Mouse (Mus musculus) layer of hippocampus, adult 9-11 months (tissue): ENCODE results near the gene Anxa6.

Experiments used
- DNase-seq: peaks from one replicate; pipeline ENCODE4 v3.0.0; 2022

The Anxa6 gene

DNA sequence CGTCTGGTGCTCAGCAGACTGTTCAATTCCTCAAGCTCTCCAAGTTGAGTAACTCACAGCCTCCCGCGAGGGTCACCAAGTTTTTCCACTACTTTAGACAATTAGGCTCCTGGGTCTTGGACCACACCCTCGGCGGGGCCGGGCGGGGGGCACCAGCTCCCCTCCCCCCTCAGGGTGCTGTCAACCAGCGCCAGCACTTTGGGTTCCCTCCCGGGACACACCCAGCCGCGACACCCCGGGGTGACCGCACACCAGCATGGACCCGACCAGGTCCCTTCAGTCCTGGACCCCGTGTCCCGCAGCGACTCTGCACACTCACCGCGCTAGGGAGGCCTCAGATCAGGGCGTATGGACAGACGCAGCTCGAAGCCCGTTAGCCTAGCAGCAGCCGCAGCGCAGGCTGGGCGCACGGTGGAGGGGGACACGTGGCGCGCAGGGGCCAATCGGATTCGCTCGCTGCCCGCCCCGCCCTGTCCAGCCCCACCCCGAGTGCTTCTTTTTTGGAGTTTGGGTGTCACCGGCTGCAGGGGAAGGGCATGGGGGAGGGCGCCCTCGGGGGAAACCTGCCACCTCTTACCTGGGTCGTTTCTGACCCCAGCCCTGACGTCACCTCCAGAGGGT, at the start of gene Anxa6:
Gene Anxa6 (minus strand): TSS at position 406 of the 621 bp plus-strand sequence.
- peak; percentile 67 for DNase-seq

DNA sequence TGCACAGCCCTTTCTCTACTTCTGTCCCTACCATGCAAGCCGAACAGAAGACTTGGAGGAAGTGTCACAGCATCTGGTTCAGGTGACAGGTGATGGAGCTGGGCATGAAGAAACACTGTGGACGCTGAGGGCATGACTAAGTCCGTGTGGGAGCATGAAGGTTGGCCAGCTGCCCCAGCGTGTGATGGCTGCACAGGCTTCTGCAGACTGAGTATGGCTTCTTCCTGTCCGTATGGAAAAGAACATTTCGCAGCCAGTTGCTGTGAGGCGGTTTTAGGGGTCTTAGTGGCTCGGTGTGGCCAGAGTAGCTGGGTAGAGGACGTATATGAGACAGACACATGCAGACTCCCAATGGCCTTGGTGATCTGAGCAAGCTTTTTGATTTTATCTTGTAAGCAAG, 48.0 kb upstream of the Anxa6 start:
- no peak for DNase-seq

DNA sequence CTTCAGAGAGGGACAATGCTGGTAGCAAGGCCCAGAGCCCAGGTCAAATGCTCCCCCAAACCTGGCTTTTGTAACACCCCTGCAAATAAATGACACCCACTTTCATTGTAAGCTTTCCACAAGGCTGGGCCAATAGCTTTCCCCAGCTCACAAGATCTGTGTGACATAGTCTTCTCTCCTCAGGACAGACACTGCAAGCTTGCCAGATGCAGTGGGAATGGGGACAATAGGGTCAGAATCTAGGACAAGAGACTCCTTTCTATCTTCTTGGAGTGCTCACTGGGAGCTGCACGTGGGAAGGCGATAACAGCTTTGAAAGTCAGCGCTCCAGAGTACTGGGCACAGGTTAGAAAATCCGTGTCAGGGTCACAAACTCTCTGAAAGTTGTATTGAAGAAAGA, 45.9 kb upstream of the Anxa6 start:
- no peak for DNase-seq

DNA sequence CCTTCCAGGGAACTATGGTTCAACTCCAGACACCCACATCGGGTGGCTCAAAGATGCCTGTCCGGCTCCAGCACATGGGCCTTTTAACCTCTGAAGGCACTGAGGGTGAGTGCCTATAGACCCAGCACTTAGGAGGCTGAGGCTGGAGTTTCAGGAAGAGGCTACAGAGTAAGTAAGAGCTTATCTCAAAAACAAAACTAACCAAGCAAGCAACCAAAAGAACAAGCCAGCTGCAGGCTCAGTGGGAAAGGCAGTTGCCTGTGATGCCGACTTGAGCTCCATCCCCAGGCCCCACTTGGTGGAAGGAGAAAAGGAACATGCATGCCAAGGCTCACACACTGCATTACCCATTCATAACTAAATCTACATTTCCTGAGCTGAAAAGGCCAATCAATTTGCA, 45.3 kb upstream of the Anxa6 start:
- no peak for DNase-seq

DNA sequence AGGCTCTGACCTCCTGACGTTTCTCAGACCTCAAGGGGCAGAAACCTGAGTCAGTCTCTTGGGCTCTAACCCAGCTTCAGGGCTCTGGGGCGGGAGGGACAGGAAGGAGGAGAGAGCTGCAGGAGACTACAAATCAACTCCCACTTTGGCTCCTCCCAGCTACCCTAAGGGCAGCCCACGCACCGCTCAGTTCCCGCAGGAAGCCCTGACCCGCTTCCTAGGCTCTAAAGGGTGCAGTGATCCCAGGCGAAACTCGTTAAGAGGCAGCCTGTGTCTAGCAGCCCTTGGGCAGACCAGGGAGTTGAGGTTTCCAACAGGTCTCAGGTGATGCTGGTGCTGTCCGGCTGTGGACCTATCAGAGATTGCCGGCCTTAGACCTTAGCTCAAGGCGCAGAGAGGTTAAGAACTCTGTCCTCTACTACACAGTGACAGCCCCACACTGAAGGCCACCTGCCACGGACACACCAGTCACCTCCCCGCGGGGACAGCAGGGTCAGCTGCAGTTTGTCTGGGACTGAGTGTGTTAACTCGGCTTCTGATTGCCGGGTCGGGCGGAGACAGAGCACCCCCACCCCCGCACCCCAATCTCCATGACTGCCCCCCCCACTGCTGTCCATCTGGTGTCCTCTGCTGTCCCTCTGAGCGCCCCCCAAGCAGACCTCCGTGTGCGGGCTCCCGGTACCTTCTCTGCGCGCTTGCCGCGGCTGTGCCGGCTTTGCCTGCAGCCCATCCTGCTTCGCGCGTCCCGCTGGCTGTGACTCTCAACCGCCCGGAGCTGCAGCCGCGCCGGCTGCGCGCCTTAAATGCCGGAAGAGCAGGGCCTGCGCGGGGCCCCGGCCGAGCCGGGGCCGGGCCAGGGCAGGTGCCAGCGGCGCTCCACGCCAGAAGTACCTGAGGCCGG, 44.3 kb upstream of the Anxa6 start, which contains the start of gene Ccdc69:
Gene Ccdc69 (minus strand): TSS at position 801 of the 901 bp plus-strand sequence.
- no peak for DNase-seq

DNA sequence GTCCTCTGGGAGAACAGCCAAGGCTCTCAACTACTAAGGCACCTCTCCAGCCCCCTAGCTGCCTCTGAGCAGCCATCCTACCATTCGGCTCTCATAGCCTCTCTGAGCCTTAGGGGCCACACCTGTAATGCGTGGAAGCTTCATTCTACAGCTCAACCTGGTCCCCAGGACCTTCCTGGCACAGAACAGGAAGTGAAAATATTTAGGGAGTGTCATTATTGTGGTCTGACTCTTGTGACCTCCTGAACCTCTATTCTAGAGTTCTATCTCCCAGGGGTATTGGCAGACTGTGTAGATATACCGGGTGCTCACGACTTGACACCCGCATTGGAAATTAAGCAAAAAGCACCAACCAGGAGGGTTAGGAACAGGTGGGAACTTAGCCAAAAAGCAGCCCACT, 43.0 kb upstream of the Anxa6 start:
- no peak for DNase-seq

DNA sequence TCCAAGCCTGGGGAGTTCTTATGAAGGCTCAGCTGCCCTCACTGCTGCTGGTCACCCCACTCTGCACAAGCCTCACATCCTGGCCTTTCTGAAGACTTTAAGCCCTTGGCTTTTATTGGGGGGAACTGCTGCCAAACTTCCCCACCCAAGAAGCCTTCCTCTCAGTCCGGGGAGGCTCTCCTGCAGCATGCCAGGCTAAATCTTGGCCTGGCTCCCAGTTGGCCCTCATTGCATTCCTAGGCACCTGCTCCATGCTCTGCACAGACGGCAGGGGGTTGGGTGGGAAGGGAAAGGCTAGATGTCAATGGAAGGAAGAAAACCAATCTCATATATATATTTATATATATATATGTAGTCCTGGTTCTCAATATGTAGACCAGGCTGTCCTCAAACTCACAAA, 42.4 kb upstream of the Anxa6 start:
- DNase-seq: no peak

DNA sequence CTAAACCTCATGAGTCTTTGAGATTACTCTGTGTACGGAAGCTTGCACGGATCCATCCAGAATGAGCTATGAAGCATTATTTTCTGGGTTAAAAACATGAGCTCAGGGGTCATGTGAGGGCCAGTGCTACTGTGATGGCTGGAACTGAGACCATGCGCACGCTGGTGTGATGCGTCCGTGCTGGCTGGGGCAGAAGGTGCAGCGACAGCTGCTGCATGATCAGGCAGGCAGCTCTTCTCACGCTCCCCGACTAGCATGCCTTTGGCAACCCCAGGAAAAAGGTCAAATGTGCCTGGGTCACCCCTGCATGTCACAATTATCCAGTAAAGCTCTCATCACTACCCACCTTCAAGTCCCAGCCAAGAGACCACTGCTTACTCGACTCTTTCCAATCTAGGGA, 39.9 kb upstream of the Anxa6 start:
- no peak for DNase-seq

DNA sequence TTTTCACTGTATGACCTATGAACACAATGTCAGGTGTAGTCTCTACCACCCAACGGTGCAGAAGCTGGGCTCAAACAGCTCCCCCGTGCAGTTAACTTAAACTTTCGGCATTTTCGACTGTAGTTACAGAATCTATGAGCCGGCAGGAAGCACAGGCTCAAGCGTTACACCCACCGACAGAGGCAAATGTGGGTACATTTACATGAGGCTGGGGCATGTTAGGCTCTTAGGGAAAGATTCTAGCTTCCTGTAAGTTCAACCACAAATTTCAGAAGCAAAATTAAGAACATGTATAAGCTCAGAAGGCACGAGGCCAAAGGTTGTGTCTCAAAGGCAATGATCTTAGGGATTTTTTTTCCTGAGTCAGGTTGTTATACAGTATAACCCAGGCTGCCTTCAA, 39.2 kb upstream of the Anxa6 start:
- DNase-seq: no peak

DNA sequence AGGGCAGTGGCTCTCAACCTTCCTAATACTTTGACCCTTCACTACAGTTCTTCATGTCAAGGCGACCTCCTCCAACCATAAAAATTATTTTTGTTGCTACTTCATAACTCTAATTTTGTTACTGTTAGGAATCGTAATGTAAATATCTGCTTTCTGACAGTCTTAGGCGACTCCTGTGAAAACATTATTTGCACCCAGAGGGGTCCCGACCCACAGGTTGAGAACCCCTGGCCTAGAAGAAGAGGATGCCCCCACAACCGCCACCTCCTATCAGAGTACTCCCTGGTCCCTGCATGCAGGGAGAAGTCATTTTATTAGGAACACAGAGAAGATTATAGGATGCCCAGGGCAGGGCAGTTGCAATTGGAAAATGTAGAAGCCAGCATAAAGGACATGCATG, 38.1 kb upstream of the Anxa6 start:
- DNase-seq: no peak

DNA sequence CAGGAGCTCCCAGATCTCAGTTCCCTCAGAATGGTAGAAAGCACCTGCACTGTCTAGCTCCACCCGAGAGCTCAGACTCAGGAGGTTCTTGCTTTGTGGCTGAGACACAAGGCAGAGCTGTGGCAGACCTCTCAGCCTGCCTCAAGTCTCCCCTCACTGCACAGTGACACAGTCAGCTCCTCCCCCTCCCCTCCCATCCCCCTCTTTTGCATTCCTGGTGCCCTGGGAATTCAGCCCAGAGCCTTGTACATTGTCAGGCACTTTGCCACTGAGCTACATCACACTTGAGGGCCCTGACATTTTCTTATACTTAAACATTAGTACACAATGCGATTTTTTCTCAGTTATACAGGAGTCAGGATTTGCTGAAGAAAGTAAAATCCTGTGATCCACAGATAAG, 35.8 kb upstream of the Anxa6 start:
- no peak for DNase-seq

DNA sequence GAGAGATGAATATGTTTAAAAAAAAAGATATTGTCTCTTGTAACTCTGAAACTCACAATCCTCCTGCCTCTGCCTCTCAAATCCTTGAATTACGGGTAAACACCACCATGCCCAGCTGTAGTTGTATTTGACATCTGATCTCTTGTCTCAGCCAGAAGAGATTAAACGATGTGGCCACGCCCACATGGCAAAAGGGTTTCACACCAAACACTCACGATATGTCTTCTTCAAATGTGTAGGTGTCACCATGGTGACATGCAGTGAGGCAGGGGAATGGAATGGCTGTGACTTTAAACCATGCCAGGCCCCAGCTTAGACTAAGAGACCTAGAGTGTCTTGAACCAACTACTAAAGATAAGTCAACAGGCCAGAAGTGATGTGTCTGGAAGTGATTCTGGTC, 33.7 kb upstream of the Anxa6 start:
- DNase-seq: no peak

DNA sequence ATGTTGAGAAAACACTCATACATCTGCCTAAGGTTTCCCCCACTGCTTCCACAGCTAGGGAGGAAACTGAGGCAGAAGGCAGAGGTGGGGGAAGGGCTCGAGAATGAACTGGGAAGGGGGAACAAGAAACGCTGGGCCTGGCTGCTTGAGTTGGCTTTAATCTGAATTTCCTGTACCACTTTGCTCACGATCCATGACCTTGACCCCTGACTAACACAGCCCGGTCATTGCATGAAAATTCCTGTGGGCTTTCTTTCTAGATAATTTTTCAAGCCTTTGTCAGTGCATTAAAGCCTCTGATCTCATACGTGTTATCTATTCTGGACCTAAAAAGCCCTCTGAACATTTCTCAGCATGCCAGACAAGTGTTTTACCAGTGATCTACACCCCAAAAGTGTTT, 29.6 kb upstream of the Anxa6 start:
- no peak for DNase-seq

DNA sequence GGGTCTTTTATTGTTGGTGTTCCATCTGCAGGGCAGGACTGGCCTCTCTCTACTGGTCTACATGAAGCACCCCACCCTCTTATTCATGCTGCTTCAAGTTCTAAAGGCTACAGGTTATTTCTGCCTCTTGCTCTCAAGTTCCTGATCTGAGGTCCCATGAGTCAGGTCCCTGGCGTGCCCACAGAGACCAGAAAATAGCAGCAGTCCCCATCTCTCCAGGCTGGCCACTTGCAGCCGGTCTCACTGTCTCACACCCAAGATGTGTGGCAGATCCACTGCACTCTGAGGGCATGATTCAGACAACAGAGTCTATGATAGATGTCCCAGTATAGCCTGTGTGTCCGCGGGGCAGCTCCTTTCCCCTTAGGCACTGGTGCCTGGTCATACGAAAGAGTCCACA, 27.6 kb upstream of the Anxa6 start:
- DNase-seq: no peak

DNA sequence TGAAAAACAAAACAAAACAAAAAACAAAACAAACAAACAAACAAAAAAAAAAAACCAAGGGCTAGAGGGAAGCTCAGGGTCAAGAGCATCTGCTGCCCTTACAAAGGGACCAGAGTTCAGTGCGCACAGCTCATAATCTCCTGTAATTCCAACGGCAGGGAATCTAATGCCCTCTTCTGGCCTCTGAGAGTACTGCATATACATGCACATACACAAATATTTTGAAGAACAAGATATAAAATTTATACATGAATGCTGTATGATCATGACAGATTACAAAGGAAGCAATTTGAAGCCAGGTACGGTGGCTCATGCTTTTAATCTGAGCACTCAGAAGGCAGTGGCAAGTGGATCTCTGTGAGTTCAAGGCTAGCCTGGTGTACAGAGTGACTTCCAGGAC, 24.3 kb upstream of the Anxa6 start:
- no peak for DNase-seq

DNA sequence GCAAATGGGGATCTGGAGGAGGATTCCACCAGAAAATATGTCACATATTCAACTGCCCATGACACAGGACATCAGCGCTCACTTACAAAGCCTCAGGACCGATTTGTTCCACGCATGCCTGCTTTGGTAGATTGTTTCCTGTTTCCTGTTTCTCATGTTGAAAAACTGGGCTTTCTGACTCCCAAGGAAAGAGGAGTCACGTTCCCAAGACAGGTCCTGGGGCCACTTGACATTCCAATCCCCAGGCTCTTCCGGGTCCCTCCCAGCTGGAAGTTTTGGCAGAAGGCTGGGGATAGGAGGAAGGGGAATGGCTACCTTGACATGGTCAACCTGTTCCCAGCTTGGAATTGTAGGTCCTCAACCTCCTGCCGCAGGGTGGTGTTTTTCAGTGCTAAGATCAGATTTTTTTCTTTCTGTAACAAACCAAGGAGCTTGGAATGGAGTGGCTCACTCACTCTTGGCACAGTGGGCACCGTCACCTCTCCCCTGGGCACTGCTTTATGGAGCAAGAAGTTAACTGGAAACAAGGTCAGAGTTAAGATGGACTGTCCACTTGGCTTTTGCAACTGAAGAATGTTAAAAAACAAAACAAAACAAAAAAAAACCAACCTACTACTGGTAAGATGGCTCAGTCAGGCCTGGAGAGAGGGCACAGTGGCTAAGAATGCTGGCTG, 17.7 kb upstream of the Anxa6 start:
- no peak for DNase-seq

DNA sequence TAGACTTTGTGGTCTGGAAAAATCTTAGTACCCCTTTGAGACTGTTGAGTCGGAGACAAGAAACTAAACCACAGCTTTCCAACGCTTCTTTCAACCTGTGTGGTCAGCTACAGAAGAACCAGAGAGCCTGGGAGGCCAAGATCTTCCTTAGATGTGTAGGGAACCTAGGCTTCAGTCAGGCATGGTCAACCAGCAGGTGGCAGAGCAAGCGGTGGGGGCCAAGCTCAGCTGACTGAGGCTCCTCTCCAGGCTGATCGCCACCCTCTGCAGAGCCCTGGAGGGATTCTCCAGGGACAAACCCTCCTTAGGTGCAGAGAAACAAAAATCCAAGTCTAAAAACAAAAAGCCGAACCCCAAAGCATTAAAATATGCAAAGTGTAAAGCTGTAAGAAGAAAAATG, 13.4 kb upstream of the Anxa6 start:
- DNase-seq: no peak

DNA sequence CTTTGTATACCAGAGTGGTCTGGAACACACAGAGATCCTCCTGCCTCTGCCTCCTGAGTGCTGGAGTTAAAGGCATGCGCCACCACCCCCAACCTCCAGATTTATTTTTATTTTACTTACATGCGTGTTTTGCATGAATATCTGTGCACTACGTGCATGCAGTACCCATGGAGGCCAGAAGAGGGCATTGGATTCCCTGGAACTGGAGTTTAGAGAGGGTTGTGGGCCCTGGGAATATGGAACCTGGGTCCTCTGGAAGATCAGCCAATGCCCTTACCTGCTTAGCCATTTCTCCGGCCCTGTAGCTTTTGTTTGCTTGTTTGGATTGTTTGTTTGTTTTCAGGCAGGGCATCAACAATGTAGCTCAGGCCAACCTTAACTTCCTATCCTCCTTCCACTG, 8.1 kb upstream of the Anxa6 start:
- DNase-seq: no peak

DNA sequence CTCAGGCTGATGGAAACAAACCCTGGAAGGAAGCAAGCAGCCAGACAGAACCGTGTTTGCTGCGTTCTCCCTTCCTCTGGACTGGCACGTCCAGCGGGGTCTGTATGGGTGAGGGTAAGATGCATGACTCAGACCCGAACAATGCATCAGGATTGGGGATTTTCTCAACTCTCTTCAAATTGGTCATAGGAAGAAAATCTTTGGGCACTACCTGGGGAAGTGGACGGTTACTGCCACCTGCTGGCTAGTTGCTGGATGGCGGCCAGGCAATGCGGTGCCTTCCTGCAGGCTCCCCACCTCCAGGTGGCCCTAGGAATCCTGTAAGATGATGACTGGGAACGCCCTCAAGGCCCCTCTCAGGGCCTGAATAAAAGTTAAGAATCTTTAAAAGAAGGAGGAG, 6.3 kb upstream of the Anxa6 start:
- DNase-seq: peak; percentile 42

DNA sequence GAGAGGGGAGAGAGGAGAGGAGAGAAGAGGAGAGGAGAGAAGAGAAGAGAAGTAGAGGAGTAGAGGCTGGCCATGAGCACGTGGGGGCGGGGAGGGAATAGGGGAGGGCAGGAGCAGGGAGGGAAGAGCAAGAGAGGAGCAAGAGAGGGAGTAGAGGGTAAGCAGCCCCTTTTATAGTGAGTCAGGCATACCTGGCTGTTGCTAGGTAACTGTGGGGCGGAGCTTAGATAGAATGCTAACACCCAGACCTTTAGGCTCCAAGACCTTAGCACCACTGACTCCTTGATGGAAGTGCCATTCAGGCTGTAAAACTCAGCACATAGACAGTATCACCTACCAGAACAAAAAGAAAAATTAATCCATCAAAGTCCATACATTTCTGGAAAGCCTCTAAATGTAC, 3.4 kb upstream of the Anxa6 start:
- DNase-seq: no peak

DNA sequence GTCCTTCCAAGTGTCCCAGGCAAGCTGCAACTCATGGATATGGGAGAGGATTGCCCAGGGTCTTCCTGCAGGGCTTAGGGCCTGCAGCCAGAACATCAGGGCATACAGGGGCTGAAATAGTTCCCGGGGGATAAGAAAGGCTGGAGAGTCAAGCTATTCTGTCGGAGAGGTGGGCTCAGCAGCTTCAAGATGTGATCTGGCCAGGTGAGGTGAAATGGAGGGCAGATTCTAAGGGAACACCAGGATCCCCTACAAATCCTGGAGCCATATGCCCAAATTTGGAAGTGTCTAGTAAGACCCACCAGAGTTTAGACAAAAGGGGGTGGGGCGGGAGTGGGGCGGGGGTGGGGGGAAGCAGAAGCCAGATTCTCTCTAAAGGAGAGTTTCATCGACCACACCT, 959 bp downstream of the Anxa6 start:
- no peak for DNase-seq

DNA sequence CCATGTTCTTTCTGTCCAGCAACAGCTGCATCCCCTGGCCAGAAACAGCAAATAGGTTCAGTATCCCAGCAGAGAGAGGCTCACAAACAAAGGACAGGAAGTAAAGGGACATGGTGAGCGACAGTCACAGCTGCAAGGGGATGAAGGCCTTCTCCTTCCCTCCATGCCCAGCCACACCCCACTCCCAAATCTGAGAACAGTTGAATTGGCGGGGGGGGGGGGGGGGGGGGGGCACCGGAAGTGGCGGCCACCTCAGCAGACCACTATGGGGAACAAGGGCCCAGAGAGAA, 1.3 kb downstream of the Anxa6 start:
- DNase-seq: no peak

DNA sequence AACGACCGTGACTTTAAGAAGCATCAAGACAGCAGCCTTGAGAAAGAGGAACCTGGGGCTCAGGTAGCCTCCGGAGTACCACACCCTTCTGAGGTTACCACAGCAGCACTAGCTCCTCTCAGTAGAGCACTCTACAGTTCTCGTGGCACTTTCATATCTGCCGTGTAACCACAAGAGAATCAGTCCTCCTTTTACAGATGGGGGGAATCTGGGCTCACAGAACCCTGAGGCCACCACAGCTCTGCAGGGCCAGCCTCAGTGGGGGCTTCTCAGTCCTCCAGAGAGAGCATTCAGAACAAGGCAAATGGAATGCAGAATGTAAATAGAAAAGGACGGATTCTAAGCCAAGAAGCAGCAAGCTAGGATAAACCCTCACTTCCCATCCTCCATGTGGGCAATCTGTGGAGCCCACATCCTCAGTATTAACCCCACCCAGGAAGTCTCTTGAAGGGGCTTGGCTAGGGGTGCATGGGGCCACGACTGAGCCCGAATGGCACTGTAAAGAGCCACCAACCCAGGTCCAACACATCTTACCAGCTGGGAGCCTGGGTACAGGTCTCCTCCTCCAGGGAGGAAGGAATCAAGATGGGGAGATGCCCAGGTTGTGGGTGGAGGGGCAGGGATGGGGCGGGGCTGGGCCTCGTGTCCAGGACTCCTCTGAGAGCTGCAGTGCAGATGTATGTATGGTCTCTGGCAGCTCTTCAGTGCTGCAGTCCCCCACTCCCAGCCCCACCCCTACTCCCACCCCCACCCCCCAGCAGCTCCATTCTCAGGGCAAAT, 1.8 kb downstream of the Anxa6 start:
- no peak for DNase-seq

DNA sequence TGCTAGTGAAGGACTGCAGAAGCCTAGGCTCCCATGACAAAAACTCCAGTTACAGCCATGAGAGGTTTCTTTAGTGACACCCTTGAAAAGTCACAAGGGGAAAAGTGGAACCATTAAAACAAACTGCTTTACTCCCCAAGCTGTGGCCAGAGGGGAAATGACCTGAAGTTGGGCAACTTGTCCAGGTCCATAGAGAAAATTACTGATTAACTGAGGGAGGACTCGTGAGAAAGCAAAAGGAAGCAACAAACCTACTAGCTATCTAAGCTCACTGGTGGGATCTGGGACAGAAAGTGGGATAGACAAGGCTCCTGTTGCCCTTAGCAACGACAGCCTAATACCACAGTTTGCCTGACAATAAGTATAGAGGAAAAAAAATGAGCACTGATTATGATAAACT, 4.7 kb downstream of the Anxa6 start:
- no peak for DNase-seq
